Mouse (Mus musculus) cerebellum, adult 8-10 months (tissue): ENCODE results near the gene Lrrc75a.

ENCODE experiments used
- DNase-seq: peaks from one replicate; pipeline ENCODE4 v3.0.0; 2022

Gene Lrrc75a

GRCm38 (mm10) chr11:62644602-62645336 lies 3.6 kb downstream of the Lrrc75a start:
- DNase-seq: no peak

DNA sequence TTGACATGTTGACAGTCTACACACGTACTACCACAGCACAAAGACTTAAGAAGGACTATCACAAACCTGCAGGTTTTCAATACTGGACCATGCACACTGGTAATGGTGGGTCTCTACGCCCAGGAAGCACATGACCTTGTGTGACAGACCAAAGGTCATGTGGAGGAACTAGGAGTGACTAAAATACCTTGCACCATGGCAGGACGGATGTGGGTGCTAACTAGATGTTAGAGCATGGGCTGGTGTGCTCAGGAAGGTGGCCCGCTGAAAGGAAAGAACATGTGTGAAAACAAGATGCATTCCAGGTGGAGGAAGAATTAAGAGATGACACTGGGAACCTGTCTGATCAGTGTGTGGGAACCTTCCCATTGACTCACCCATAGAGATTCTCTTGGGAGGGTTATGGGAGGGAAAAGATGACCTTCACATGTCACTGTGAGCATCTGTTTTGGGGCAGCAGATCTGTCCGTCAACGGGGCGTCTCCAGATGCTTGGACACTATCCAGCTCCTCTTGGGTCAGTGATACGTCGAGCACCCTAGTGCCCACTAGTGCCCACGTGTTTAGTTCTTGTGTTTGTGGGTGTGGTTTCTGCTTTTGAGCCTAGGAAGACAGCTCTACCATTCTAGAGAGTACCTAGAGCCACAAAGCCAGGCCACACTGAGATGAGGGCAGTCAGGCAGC lies 4.5 kb downstream of the Lrrc75a start:
- no peak for DNase-seq

- DNase-seq: peak; percentile 76
Observed at GRCm38 (mm10) chr11:62643011-62643631, 5.2 kb downstream of the Lrrc75a start.

DNA sequence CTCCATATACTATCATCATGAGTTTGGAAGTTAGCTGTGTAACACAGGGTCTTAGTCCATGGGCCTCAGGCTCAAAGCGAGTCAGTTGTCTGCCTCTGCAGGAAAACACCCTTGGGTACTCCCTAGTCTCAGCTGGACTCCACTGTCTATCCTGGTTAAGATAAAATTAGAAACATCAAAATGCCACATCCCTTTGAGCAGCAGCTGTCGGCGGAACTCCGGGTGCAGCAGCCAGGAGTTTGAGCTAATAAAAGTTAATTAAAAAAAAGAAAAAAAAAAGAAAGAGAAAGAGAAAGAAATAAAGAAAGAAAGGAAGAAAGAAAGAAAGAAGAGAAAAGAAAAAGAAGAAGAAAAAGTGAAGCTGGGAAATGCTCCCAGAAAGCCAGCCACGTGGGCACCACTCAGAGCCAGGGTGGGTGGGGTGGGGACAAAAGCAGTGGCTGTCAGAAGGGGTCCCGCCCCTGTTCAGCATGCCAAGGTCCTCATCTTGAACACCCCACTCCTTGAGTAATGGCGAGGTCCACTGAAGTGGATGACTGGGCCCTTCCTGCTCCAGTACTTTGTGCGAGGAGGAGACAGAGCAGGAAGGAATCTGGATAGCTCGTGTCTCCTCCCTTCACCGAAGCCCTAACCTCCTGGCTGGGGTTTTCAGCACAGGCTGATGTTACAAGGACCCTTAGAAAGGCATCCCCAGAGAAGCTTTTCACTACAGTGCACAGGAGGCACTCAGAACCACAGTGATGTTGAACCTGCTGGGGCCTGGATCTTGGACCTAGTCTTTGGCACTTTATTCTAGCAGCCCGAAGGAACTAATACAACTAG lies 6.1 kb downstream of the Lrrc75a start:
- no peak for DNase-seq

DNA sequence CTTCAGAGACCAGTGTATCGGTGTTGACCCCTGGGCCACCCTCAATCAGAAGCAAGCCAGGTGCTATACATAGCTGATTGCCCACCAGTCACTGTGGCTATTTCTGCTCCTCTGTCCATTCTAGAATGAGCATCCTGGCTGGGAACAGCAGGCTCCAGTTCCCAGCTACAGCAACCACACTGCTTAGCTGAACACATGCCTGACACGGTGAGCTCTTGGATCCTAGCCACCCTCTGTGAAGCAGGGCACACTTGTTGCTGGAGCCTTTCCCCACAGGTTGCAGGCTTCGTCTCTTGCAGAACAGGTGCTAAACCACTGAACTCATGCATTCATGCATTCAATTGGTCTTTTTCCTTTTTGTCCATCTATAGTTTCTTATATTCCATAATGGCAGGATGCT lies 7.9 kb downstream of the Lrrc75a start:
- no peak for DNase-seq

DNA sequence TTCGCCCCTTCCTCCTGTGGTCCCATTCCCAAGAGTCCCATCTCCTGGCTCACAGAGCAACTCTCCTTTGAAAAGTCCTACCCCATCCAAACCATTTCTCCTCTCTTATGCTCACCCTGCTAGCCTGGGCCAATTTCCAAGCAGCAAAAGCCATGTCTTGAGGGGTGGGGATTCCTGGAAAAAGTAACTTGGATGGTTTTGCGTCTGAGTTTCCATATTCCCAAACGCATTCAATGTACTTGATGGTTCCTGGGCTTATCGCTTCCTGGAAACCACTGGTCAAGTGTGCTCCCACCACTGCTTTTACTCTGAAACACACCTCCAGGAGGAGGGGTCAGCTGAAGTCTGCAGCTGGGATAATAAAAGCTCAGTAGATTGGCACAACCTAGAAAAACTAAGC lies 9.9 kb downstream of the Lrrc75a start:
- no peak for DNase-seq

- DNase-seq: no peak
Observed at GRCm38 (mm10) chr11:62637806-62638205, 10.5 kb downstream of the Lrrc75a start.

DNA sequence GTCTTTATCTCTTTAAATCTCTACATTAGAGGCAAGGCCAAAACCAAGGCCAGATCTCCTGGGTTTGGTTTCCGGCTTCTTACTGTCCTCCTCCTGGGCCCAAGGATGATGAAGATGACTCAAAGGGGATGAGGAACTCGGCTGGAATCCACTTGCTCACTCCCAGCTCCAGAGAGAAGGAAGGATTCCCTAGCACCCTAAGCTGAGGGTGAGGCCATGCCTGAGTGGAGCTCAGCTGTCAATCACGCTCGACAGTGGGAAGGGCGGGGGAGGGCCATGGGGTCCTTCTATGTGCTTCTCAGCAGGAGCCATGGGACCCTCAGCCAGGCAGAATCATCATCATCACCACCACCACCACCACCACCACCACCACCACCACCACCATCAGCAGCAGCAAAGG lies 10.9 kb downstream of the Lrrc75a start:
- DNase-seq: no peak

- no peak for DNase-seq
Observed at GRCm38 (mm10) chr11:62636840-62637221, 11.5 kb downstream of the Lrrc75a start.

DNA sequence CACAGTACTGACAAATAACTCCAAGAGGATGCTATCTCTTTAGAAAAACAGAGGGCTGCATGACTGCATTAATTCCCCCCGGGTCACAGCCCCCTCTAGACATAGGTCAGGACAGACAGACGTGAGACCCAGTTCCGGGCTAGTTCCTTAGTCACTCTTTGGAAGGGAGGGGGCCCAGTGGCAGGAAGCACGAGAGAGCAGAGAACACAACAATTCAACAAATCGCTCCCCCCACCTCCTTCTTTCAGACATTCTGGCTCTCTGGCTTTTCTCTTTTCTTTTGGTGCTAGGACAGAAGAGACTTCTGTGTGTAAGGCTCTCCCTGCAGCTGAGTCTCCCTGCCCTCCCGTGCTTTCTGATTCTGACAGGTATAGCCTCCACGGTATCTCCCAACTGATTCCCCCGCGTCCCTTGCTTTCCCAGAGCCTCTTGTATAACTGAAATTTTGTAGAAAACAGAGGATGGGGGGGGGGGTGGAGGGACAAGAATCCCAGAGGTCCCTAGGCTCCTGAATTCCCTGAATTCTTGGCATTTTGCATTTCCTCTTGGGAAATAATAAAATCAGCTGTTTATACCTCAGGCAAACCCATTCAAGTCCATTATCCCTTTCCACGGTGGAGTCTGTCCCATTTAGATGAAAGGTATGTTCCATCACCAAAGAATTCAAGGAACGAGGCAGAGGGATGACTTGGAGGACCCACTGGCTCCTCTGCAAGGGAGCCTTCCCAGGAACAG lies 12.1 kb downstream of the Lrrc75a start:
- DNase-seq: no peak

DNA sequence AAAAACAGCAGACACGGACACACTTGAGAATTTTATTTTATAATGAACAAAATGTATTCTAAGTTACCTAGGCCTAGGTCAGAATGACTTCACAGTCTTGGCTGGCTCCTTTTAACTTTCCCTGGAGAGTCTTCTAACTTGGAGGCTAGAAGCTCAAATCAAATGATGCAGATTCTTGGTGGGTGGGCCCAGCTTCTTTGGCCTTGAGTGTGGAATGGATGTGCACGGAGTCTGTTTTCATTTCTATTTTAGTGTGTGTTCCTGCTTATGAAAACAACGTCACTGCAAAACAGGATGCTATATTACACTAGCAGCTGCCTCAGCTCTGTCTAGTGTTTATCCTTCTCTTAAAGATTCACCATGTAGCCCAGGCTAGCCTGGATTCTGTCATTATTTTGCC lies 12.9 kb downstream of the Lrrc75a start:
- DNase-seq: no peak

DNA sequence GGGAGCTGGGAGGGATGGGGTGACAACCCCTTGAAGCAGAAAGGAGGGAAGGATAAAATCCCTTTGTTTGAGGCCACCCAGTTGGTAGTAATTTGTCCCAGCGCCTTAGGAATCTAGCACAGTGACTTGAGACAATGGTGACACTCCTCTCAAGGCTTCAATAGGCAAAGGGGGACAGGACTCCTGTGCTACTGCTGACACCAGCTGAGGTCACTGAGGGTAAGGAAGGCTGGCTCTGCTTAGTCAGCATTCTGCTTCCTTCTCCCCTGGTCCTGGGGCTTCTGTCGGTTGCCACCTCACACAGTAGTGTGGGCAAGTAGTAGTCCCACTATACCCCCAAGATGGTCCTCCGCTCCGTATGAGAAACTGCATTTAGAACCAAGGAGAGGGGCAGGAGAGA lies 17.2 kb downstream of the Lrrc75a start:
- DNase-seq: no peak

DNA sequence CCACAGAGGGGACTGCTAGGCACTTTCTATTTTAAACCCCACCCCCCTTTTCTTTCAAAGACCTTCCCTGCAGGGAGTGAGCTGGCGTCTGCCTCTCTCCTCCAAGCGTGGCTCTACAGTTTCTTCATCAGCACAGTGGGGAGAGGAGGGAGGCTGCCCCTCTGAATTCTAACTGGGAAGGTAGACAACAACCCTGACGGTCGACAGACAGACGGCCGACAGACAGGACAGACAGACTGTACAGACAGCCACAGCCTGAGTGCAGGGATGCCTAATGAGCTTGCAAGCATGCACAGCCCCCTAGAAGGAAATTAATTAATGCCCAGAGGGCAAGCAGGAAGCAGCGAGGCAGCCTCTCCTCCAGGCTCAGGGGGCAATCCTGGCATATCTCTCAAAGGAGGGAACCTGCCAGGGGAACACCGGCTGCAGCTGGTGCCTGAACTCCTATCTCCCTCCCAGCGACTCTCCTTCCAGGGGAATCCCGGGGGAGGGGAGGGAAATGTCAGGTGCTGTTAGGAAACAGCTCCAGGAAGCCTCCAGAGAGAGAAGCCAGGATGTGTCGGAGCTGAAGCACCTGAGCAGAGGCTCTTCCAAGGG lies 18.0 kb downstream of the Lrrc75a start:
- DNase-seq: no peak

DNA sequence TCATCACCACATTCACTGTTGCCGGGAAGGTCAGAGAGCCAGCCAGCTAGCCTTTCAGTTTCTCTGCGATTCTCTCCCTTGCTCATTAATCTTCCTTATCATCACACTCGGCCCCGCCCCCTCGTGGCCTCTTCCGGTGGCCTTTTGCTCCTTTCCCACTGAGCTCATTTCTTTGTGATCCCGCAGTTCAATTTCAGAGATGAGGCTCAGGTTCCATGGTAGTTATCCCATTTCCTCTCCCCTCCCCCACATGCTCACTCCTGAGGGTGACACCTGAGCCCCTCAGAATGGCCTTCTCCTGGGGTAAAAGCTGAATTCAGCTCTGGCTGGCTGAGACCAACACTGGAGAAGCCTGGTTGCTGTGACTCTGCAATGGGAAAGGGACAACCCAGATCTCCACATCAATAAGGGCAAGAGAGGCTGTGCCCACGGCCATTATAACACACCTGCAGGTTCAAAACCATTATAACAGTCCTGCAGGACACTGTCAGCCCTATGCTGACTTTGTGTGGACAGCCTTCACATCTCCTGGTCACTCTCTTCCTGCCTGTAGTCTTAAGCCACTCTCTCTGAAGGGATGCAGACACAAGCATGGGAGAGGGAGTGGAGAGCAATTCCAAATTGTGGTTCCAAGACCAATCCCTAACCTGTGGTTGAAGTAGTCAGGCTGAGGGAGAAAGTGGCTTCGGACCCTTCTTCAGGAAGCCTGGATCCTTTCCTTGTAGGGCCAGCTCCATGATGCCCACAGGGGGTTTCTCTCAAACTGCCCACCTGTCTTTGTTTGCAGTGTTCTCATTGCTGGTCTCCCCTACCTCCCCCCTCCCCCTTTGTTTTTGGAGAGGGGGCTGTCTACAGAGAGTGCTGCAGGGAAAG lies 18.7 kb downstream of the Lrrc75a start:
- DNase-seq: no peak

GRCm38 (mm10) chr11:62624341-62625291 lies 23.7 kb downstream of the Lrrc75a start:
- no peak for DNase-seq

DNA sequence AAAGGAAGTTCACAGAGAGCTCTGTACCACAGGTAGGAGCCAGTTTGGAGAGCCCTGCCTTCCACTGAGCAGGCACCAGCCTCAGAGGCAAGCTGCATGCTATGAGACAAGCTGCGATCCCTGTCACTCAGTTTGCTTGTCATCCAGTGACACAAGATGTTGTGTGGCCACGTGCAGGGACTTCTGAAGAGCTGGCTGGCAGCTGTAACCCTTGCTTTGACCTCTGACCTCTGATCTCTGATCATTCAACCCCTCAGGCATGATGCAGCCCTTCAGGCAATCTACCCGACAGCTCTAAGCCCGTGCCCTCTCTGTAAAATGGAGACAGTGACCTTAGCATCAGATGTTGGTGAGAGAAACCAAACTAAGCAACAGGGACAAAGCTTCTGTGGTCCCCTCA lies 25.5 kb downstream of the Lrrc75a start:
- DNase-seq: no peak

GRCm38 (mm10) chr11:62621586-62622283 lies 26.6 kb downstream of the Lrrc75a start:
- DNase-seq: no peak

DNA sequence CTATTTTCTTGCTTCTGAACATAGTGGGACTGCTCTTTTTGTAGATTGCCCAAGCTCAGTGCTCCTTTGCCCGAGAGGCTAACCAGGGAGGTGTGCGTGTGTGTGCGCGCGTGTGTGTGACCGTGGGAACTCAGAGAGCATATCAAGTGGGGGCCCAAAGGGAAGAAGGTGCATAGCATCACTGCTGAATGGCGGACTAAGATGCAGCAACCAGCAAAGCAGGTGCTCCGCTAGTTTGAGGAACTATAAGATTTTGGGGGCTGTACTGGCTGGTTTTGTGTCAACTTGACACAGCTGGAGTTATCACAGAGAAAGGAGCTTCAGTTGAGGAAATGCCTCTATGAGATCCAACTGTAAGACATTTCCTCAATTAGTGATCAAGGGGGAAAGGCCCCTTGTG lies 27.2 kb downstream of the Lrrc75a start:
- DNase-seq: no peak

DNA sequence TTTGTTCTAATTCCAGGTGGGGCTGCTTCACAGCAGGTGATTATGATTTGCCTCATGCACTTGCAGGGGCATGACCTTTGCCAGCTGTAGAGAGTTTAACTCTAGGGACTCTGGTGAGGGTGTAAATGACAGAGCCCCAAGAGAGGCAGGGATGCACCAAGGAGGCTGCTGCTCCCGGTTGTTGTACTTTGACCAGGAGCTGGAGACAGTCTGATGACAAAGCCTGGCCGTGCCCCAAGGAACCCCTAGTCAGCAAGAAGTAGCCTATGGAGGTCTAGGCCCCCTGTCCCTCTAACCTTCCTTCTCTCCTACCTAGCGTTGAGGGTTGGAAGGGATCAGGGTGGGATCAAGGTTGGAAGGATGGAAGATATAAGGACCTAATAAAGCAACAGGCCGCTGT lies 32.9 kb downstream of the Lrrc75a start:
- no peak for DNase-seq
